Mouse (Mus musculus) midbrain, postnatal 0 days (tissue): ENCODE measurements around the gene Slc45a3. TPM values are rescaled to one million over a fixed set of nuclear protein-coding genes. Genes with fewer than 3 reads are reported as not detected.

Experiments
- ATAC-seq: fragments of 200-750 bp; cut with Nextera tagmentation; 2 replicates; pipeline ENCODE4 v1.8.0; 2017; ENCODE audit warnings: moderate number of reproducible peaks, mild to moderate bottlenecking, moderate TSS enrichment, moderate library complexity; ENCODE audit not compliant: low FRiP score
- DNase-seq: peaks from one replicate; pipeline ENCODE4 v3.0.0-alpha.2; 2015; ENCODE audit warnings: low spot score
- H3K27ac ChIP-seq: fragments of 300-500 bp; sonication (generic); 2 replicates; pipeline ENCODE4 v1.5.1; 2014; ENCODE audit warnings: low read depth, mild to moderate bottlenecking, low read length, mixed read lengths
- H3K27me3 ChIP-seq: fragments of 300-500 bp; sonication (generic); 2 replicates; pipeline ENCODE4 v1.6.1; 2014; ENCODE audit warnings: low read length, control low read depth, mixed read lengths; ENCODE audit not compliant: insufficient read depth
- H3K36me3 ChIP-seq: fragments of 300-500 bp; sonication (generic); 2 replicates; pipeline ENCODE4 v1.6.1; 2014; ENCODE audit warnings: low read length, control low read depth, mixed read lengths; ENCODE audit not compliant: insufficient read depth
- H3K4me1 ChIP-seq: fragments of 300-500 bp; sonication (generic); 2 replicates; pipeline ENCODE4 v1.6.1; 2014; ENCODE audit warnings: mild to moderate bottlenecking, control low read depth, antibody characterized with exemption, low read length, mixed read lengths; ENCODE audit not compliant: insufficient read depth
- H3K4me2 ChIP-seq: fragments of 300-500 bp; sonication (generic); 2 replicates; pipeline ENCODE4 v1.6.1; 2014; ENCODE audit warnings: low read depth, mild to moderate bottlenecking, low read length, mixed read lengths; ENCODE audit not compliant: poor library complexity, severe bottlenecking
- H3K4me3 ChIP-seq: fragments of 300-500 bp; sonication (generic); 2 replicates; pipeline ENCODE4 v1.5.1; 2014; ENCODE audit warnings: low read depth, mild to moderate bottlenecking, low read length, moderate library complexity
- H3K9ac ChIP-seq: fragments of 300-500 bp; sonication (generic); replicated peaks from 2 replicates; pipeline ENCODE4 v1.6.1; 2014; ENCODE audit warnings: mild to moderate bottlenecking, low read length, moderate library complexity, mixed read lengths; ENCODE audit not compliant: poor library complexity, severe bottlenecking
- H3K9me3 ChIP-seq: fragments of 300-500 bp; sonication (generic); 2 replicates; pipeline ENCODE4 v1.6.1; 2016; ENCODE audit warnings: low read length, control low read depth
- CTCF ChIP-seq: IDR thresholded peaks from 2 replicates; pipeline ENCODE4 v1.5.1; 2016; ENCODE audit warnings: antibody characterized with exemption, mild to moderate bottlenecking
- WGBS: fragments of 180-500 bp; shearing (Covaris S2); extraction: QIAGEN DNeasy Blood & Tissue Kit; methylation state at CpG from one replicate; pipeline ENCODE4 v1.1.7; 2014; 5-methylcytosine and 5-hydroxymethylcytosine counted together
- polyA plus RNA-seq: library from polyadenylated mRNA; unstranded; fragments of >200 nt; fragmentation: Nextera tagmentation; extraction: Ambion mirVana; gene quantifications from 2 replicates; pipeline ENCODE4 v1.2.1, GENCODE M21; 2015
- total RNA-seq: library from RNA; depleted of rRNA; stranded (reverse); fragments of >200 nt; gene quantifications from 2 replicates; pipeline ENCODE4 v1.2.3, GENCODE M21; 2014

The Slc45a3 gene
- total and polyA plus RNA-seq, 2 experiments from 2014 or later = 0.38 to 1.3 TPM

- no peak for ATAC-seq
- no peak for DNase-seq
- H3K36me3 ChIP-seq = no peaks in the 10 kb centered on the region
- no peak overlapping the region for H3K27ac ChIP-seq
- H3K27me3 ChIP-seq = no peaks in the 10 kb centered on the region
- TF ChIP-seq CTCF = no peak
- no peak overlapping the region for H3K9ac ChIP-seq
- no peaks in the 10 kb centered on the region for H3K9me3 ChIP-seq
- peaks cover 7% of the 10 kb centered on the region for H3K4me1 ChIP-seq
- WGBS = 86% methylated on average over 1 of the region's 1 CpGs
- no peak overlapping the region for H3K4me2 ChIP-seq
- H3K4me3 ChIP-seq = no peak overlapping the region
These were observed 42.7 kb downstream of the Slc45a3 start for GRCm38 (mm10) chr1:132005466-132005865.

DNA sequence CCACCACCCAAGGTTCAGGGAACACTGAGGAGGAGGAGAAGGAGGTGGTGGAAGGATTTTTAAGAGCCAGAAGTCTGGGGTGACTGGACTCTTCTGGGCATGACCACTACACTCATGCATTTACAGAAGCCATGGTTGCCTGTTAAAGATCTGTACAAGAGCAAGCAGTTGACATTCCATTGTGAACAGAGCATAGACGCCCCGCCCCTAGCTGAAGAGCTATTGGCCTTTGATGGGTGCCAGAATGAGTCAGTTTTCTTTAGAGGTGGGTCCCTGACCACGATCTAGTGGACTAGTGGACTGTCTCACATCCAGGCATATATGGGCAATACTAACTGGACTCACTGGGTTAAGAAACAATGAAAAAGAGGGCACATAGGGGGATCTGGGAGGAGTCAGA, 43.3 kb downstream of the Slc45a3 start:
- Histone ChIP-seq H3K27ac (no peak overlapping the region), H3K36me3 (no peaks in the 10 kb centered on the region), H3K9me3 (no peaks in the 10 kb centered on the region), H3K4me3 (no peak overlapping the region), H3K27me3 (no peaks in the 10 kb centered on the region), H3K9ac (no peak overlapping the region), H3K4me2 (no peak overlapping the region), H3K4me1 (peaks cover 7% of the 10 kb centered on the region)
- DNase-seq (no peak), ATAC-seq (no peak)
- WGBS = 84% methylated on average over 3 of the region's 3 CpGs
- TF ChIP-seq CTCF = no peak

- DNase-seq (no peak), ATAC-seq (no peak)
- H3K4me3 ChIP-seq = peak overlapping the region; percentile 69
- peaks cover 7% of the 10 kb centered on the region for H3K4me1 ChIP-seq
- peak overlapping the region; percentile 71 for H3K4me2 ChIP-seq
- 0 out of 2 replicates have a peak overlapping the region, but pooled peaks have one; percentile 13 for H3K9ac ChIP-seq
- peak overlapping the region; percentile 97 for H3K27ac ChIP-seq
- H3K27me3 ChIP-seq = no peaks in the 10 kb centered on the region
- no peaks in the 10 kb centered on the region for H3K9me3 ChIP-seq
- TF ChIP-seq CTCF = no peak; the same call in 1 of the 2 replicates
- WGBS = 32% methylated on average over 5 of the region's 5 CpGs
- H3K36me3 ChIP-seq = no peaks in the 10 kb centered on the region
These were observed 44.0 kb downstream of the Slc45a3 start for GRCm38 (mm10) chr1:132006721-132007120.

DNA sequence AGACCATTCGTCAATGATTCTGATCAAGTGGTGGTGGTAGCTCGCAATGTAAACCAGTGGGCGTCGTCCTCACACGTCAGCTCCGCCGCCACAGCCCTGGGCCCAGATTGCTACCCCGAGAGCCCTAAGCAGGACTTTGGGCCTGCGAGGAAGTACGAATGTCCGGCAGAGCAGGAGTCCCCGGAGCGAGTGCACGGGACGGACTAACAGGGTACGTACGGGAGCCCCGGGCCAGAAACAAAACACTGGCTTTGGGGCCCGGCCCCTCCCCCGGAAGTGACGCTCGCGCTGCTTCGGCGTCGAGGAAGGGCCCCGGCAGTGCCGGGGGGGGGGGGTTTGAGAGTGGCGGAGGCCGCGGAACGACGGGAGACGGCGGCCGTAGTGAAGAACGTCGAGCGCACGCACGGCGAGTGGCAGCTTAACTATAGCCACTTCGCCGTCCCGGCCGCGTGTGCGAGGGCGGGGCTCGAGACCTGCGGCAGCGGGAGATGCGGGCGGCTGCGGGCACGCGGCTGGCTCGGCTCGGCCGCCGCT, 44.6 kb downstream of the Slc45a3 start, which contains the start of gene Elk4:
Gene Elk4, plus strand, starts transcription at position 326 of the 534 bp plus-strand sequence.
- TF ChIP-seq CTCF = peak; percentile 29
- Histone ChIP-seq H3K4me3 (peak within 1 kb of the TSS; percentile 69), H3K36me3 (no peaks in the 10 kb centered on the region), H3K27ac (peak within 1 kb of the TSS; percentile 97), H3K4me1 (peaks cover 7% of the 10 kb centered on the region), H3K27me3 (no peaks in the 10 kb centered on the region), H3K9ac (peak within 1 kb of the TSS; percentile 83), H3K9me3 (no peaks in the 10 kb centered on the region), H3K4me2 (peak within 1 kb of the TSS; percentile 71)
- under 1% methylated on average over 56 of the region's 61 CpGs for WGBS
- DNase-seq (peak; percentile 91), ATAC-seq (peak; percentile 91)

GRCm38 (mm10) chr1:132007828-132008827, 45.4 kb downstream of the Slc45a3 start:
- DNase-seq = peak; percentile 75
- WGBS = under 1% methylated on average over 43 of the region's 72 CpGs
- peak overlapping the region; percentile 71 for H3K4me2 ChIP-seq
- H3K9me3 ChIP-seq = no peaks in the 10 kb centered on the region
- peak overlapping the region; percentile 97 for H3K27ac ChIP-seq
- ATAC-seq = peak; percentile 91
- H3K27me3 ChIP-seq = no peaks in the 10 kb centered on the region
- peaks cover 7% of the 10 kb centered on the region for H3K4me1 ChIP-seq
- no peaks in the 10 kb centered on the region for H3K36me3 ChIP-seq
- peak overlapping the region; percentile 69 for H3K4me3 ChIP-seq
- no peak for TF ChIP-seq CTCF
- H3K9ac ChIP-seq = peak overlapping the region; percentile 83
